Mouse (Mus musculus): ENCODE measurements at regions not wholly inside any gene's neighbourhood (a gene's known extent, or its start where the extent isn't known, plus 50 kb on each side); places are given as distances from the start of the nearest gene placed in this dataset.
A peak's percentile ranks its signal among the peaks of the same experiment; 100 is the strongest.

DNA sequence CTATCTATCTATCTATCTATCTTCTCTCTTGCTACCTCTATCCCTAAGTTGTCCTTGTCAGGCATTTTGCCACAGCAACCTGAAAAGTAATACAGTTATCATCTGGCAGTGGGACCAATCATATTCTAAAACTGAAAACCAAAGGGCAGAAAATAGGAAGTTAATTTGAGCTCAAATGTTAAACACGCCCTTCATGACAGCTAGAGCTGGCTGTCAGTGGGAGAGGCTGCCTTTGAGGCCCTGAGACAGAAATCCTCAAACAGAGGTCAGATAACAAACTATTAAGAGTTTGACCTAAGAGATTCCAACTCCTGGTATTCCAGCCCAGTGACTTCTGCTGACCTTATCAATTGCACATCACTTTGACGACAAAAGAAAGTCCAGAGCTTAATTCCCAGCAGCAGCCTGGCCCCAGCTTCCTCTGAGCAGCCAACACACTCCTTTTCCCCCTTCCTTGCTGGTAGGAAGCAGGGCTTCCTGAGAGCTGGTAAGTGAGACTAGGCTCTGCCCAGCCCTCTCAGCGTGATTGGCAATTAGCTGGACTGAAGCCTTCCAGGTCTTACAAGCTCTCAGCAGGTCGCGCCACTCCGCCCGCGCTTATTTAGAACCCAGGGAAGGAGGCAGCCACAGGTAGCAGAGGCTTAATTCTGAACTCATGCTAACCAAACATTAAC lies 250.0 kb downstream of the Sec61b start:
- DNase-seq (ENCODE audit: low spot score), result peak; percentile 60

GRCm38 (mm10) chr4:47725005-47725340 lies 250.5 kb downstream of the Sec61b start:
- no peak for DNase-seq (ENCODE audit: low spot score)

DNA sequence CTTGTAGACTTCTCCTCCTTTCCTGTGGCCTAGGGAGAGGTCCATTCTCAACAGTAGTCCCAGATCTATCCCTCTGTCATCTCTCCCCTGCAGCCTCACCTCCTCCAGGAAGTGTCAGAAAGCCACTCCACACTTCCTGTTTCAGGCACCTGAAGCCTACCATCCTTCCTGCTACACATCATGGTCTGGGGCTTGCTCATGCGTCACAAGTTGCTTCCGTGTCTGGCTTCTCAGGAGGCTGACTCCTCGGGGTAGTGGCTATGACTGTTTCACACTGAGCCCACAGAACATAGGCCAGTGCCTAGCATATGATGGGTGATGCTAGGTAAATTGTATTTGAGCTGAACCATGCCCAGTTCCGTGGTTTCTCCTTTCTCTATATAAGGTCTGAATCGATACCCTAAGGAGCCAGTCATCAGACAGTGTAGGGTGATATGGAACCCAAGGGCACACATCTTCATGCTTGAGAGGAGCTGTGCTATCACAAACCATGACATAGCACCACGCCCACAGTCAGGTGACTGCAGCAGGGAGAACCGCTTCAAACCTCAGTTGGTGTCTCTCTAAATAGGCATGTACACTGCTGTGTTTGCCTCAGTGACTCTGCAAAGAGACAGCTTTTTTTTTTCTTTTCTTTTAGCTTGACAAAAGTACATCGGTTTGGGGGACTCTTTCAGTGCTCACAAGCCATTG lies 272.2 kb downstream of the Sec61b start:
- no peak for DNase-seq (ENCODE audit: low spot score)

DNA sequence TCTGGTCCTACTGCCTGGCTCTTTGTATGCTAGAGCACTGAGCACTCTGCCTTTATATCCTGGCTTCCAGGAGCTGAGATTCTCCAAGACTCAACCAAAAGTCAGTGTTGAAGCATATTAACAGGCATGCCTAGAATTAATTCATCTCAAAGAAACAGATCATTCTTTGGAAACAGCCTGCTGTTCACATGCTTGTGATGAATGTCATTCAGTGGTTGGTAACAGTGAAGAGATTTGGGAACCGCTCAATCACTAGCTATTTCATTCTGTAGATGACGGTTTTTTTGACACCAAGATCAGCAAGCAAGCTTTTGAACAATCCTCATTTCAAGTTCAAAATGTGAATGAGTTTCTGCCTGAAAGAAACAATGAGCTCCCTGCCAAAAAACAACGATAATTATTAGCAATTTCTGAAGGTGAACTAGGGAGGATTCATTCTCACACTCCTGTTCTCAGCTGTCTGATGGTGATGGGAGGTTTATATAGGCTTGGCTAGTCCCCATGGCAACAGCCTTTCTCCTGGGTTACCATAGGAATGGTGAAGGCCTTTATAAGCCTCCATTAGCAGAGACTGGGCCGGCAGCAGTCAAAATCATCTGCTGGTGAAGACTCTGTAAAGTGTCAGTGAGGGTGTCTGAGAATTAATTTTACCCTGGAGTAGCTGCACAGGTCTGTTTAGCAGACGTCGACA lies 272.6 kb upstream of the Nr4a3 start:
- peak; percentile 53 for DNase-seq (ENCODE audit: low spot score)

DNA sequence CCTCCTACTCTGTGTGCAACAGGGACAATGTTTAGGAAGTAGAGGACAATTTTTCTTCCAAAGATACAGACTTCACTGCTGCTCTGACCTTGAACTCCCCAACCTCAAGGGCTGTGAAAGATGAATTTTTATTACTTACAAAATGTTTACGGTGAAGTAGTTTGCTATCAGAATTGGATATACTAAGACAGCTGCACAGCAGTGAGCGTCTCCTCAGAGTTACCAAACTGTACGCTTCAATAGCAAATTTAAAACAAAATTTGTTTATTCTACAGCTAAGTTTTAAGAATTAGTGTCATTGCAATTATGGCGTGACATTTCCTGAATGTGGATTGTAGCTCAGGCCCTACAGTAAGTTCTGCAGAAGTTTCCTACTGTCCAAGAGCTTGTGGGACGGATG lies 270.3 kb upstream of the Nr4a3 start:
- DNase-seq (ENCODE audit: low spot score), result no peak

GRCm38 (mm10) chr4:47781039-47781438 lies 263.9 kb upstream of the Nr4a3 start:
- DNase-seq (ENCODE audit: low spot score), result no peak

DNA sequence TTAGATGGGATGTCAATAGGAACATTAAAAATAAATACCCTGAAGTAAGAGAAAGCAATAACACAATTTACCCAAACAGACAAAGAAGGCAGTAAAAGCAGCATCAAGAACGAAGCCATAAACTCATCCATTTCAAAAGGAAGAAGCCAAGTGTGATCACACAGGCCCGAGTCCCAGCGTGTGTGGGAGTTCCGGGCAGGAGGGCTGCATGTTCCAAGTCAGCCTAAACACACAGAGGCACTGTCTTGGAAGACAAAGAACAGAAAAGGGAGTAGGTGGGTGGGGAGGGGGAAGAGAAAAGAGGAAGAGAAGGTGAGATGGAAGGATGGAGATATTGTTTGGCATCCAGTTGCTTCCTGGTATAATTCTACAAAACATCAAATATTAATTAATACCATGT lies 248.0 kb upstream of the Nr4a3 start:
- no peak for DNase-seq (ENCODE audit: low spot score)

GRCm38 (mm10) chr4:47799165-47799564 lies 245.8 kb upstream of the Nr4a3 start:
- DNase-seq (ENCODE audit: low spot score), result no peak

DNA sequence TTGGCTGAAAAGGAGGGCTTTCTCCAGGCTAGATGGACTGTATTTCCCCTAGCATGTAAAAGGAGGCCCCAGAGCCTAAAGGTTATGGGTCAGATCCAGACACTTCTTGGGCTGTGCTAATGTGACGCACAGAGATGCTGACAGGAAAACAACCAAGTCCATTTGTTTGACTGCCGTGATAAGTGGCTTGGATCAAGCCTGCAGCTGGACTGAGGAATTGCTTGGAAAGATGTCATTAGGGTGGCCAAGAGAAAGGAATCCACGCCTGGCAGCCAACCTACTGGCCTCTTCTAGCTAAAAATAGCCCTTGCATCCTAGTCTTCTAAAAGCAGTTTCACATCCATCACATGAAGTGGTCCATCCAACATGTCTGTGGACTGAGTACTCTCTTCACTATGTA lies 241.8 kb upstream of the Nr4a3 start:
- DNase-seq (ENCODE audit: low spot score), result no peak

- peak; percentile 11 for DNase-seq (ENCODE audit: low spot score)
Measured at GRCm38 (mm10) chr4:47807877-47808276, 237.1 kb upstream of the Nr4a3 start.

DNA sequence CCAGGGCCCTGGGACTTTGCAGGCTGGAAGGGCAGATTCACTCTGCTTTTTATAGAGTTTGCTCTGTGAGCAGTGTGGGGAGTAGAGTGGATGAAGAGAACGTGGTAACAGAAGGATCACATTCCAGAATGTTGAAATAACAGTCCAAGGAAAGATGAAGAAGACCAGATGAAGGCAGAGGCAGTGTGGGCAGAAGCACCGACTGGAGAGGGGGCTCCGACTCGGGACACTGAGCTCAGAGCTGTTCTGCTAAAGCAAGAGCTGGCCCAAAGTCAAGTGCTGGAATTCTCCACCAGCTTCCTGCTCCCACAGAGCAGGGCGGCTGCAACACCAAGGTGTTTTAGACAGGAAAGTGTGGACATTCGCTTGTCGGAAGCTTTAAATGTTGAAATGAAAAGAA lies 230.9 kb upstream of the Nr4a3 start:
- DNase-seq (ENCODE audit: low spot score), result no peak

GRCm38 (mm10) chr4:47818371-47819159 lies 226.4 kb upstream of the Nr4a3 start:
- no peak for DNase-seq (ENCODE audit: low spot score)

- no peak for DNase-seq (ENCODE audit: low spot score)
Measured at GRCm38 (mm10) chr4:47820562-47820961, 224.4 kb upstream of the Nr4a3 start.

GRCm38 (mm10) chr4:47823299-47823698 lies 221.7 kb upstream of the Nr4a3 start:
- DNase-seq (ENCODE audit: low spot score), result no peak

DNA sequence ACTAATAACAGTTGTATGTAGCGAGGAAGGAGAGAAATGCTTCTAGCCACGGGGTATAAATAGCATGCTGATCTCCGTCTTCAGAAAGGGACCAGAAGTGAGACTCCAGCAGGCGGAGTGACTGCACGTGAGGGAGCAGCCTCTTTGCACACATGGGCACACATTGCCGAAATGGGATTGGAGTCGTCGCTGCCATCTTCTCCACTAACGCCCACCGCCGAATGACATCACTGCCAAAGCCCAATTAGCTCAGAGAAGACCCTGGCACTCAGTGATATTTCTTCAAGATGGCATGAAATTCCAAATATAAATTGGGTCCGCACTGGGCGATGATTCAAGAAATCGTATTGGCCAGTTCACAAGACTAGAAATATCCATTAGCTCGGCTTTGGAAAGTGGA lies 220.9 kb upstream of the Nr4a3 start:
- DNase-seq (ENCODE audit: low spot score), result no peak

DNA sequence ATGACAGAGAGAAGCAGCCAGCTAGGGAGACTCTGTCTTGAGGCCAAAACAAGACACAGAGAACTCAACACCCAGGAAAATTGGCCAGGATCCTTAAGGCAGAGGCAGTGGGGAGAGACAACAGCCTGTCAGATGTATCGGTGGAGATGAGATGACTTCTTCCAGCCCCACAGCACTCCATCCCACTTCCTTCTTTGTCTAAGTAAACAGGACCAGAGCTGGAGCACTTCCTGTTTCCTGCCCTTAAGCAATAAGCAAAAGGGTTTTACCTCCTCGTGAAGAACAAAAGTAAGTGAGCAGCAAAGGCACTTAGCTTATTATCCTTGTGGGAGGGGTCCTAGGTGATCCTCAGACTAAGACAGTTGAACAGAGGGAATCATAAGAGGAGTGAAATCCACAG lies 212.0 kb upstream of the Nr4a3 start:
- no peak for DNase-seq (ENCODE audit: low spot score)

DNA sequence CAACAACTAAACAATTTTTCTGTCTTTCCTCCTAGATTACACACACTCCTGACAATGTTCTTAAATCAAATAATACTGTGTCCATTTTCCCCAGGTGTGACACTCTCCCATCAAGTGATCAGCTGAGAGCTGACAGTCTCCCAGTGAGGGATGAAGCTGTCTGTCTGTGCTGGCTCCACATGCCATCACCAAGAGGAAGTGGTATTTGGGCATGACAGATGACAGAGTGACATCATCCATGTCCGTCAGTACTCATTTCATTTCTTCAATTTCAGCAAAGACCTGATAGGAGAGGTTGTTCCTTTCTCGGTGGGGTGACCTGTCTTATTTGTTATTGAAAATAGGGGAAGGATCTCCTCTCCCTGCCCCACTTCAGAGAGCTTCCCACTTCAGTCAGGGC lies 206.5 kb upstream of the Nr4a3 start:
- no peak for DNase-seq (ENCODE audit: low spot score)

- DNase-seq (ENCODE audit: low spot score), result no peak
Measured at GRCm38 (mm10) chr4:47842128-47842656, 202.8 kb upstream of the Nr4a3 start.

DNA sequence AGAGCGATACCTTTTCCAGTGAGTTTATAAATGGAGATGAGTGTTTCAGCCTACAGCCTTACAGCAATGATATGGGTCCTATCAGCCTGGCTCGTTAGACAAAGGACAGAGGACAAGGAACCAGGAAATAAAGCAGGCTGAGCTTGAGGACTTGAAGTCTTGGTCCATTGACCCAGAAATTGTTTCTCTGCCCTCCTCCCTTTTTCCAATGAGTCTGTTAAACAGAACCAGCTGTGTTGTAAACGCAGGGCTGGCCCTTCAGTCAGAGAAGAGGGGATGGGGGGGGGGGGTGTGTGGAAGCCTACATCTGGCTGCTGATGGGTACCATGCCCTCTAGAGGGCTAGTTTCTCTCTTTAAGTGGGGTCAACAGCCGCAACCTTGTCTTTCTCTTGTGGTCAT lies 199.7 kb upstream of the Nr4a3 start:
- peak; percentile 69 for DNase-seq (ENCODE audit: low spot score)

- no peak for DNase-seq (ENCODE audit: low spot score)
Measured at GRCm38 (mm10) chr4:47846389-47847318, 198.3 kb upstream of the Nr4a3 start.

- DNase-seq (ENCODE audit: low spot score), result peak; percentile 28
Measured at GRCm38 (mm10) chr4:47861151-47861550, 183.8 kb upstream of the Nr4a3 start.
